In genomic region chr15:89060032-89060681, GRCm38 (mm10) we compare ENCODE assay signal across 9 mouse cellular contexts. TPM values are rescaled to one million over a fixed set of nuclear protein-coding genes. Genes with fewer than 3 reads are reported as not detected.
A peak's percentile ranks its signal among the peaks of the same experiment; 100 is the strongest.
DNase-seq lines count a peak whose midpoint lies in the region; ATAC-seq and TF ChIP-seq lines count a peak whose summit lies in the region.
"Had no signal": no experiment of that assay in that cellular context is flagged by ENCODE, and none has a peak within 500 bp of the region (broad histone marks: within the 10 kb centered on the region; RNA-seq: fewer than 3 reads in every experiment).

No protein-coding gene starts in this region.

- peaks cover 85% of the 10 kb centered on the region for H3K27me3 ChIP-seq in heart, embryonic 10.5 days (ENCODE audit: insufficient read depth, poor library complexity, severe bottlenecking)
- peaks cover 90% of the 10 kb centered on the region for H3K27me3 ChIP-seq in E14TG2a.4 (ENCODE audit: insufficient read depth, low read length)
- H3K27me3 ChIP-seq in limb, embryonic 12.5 days: peaks cover 91% of the 10 kb centered on the region

- H3K9me3 ChIP-seq in heart, embryonic 10.5 days: no peaks in the 10 kb centered on the region
- no peaks in the 10 kb centered on the region for H3K9me3 ChIP-seq in E14TG2a.4 (ENCODE audit: low read length)
- no peaks in the 10 kb centered on the region for H3K9me3 ChIP-seq in limb, embryonic 12.5 days

- H3K4me3 ChIP-seq in heart, embryonic 10.5 days: peak overlapping the region; percentile 78
- peak overlapping the region; percentile 81 for H3K4me3 ChIP-seq in E14TG2a.4 (replicated peaks; ENCODE audit: low read length)
- H3K4me3 ChIP-seq in limb, embryonic 12.5 days (replicated peaks): peak overlapping the region; percentile 75

- peaks cover 16% of the 10 kb centered on the region for H3K4me1 ChIP-seq in heart, embryonic 10.5 days
- H3K4me1 ChIP-seq in E14TG2a.4 (replicated peaks; ENCODE audit: low read depth, low read length): peaks cover 17% of the 10 kb centered on the region
- peaks cover 5% of the 10 kb centered on the region for H3K4me1 ChIP-seq in limb, embryonic 12.5 days (replicated peaks)

- no peak for TF ChIP-seq CTCF in E14TG2a.4 (conservative IDR thresholded peaks at IDR 0.05; ENCODE audit: low read length)

- H3K4me2 ChIP-seq in limb, embryonic 12.5 days: peak overlapping the region; percentile 95

- H3K9ac ChIP-seq in limb, embryonic 12.5 days (replicated peaks): peak overlapping the region; percentile 81

- no peak for DNase-seq in heart, embryonic 10.5 days (ENCODE audit: low spot score)
- no peak for DNase-seq in heart, adult 9 months (ENCODE audit: low spot score in 2 of 2)
- DNase-seq in cerebellum, adult 9-10 months: peak; percentile 67
- DNase-seq in retina, postnatal 1 day: peak; percentile 65
- no peak for DNase-seq in adipocyte (ENCODE audit: low spot score)

- peak overlapping the region; percentile 89 for H3K27ac ChIP-seq in heart, embryonic 10.5 days
- H3K27ac ChIP-seq in limb, embryonic 12.5 days: no peak overlapping the region

- ATAC-seq in granulocyte monocyte progenitor cell, adult 5-6 weeks (replicated peaks; ENCODE audit: poor library complexity, severe bottlenecking): 0 out of 2 replicates have a peak, but pooled peaks have one; percentile 29
- ATAC-seq in limb, embryonic 12.5 days (ENCODE audit: insufficient number of reproducible peaks, insufficient read depth, low FRiP score, low TSS enrichment, low read depth): 0 out of 2 replicates have a peak, but pooled peaks have one; percentile 24

- 1% methylated on average over 43 of the region's 48 CpGs for WGBS in heart, embryonic 10.5 days
- WGBS in limb, embryonic 12.5 days: 2% methylated on average over 39 of the region's 48 CpGs

- H3K36me3 ChIP-seq in heart, embryonic 10.5 days: peaks cover 4% of the 10 kb centered on the region; the same call in 1 of the 2 replicates
- no peaks in the 10 kb centered on the region for H3K36me3 ChIP-seq in E14TG2a.4 (ENCODE audit: insufficient read depth, low read length)
- H3K36me3 ChIP-seq in limb, embryonic 12.5 days: no peaks in the 10 kb centered on the region
- H3K36me3 ChIP-seq: G1E had no signal

RNA-seq across cellular contexts. Expression of gene Panx2, which starts 0.6 kb away (rescaled TPM):
- polyA plus RNA-seq in heart, embryonic 10.5 days (2016; fragmentation: Nextera tagmentation; extraction: Ambion mirVana): 1.8 and 1.9 TPM in 2 replicates
- total RNA-seq in granulocyte monocyte progenitor cell, adult 5-6 weeks (2014; fragmentation: Nextera tagmentation): not detected in 2 replicates
- not detected in 2 replicates for total RNA-seq in granulocyte monocyte progenitor cell, adult 5-6 weeks (2017)
- 0.41 and 0.54 TPM in 2 replicates for polyA plus RNA-seq in limb, embryonic 12.5 days (2016; fragmentation: Nextera tagmentation; extraction: Ambion mirVana)

RNA-seq across cellular contexts. Expression of gene Trabd, which starts 14.8 kb away (rescaled TPM):
- polyA plus RNA-seq in heart, embryonic 10.5 days (2016; fragmentation: Nextera tagmentation; extraction: Ambion mirVana): 63.0 and 67.6 TPM in 2 replicates
- 38.0 and 44.2 TPM in 2 replicates for total RNA-seq in granulocyte monocyte progenitor cell, adult 5-6 weeks (2014; fragmentation: Nextera tagmentation)
- total RNA-seq in granulocyte monocyte progenitor cell, adult 5-6 weeks (2017): 36.9 and 39.8 TPM in 2 replicates
- 48.6 and 48.7 TPM in 2 replicates for polyA plus RNA-seq in limb, embryonic 12.5 days (2016; fragmentation: Nextera tagmentation; extraction: Ambion mirVana)

RNA-seq across cellular contexts. Expression of gene Selenoo, which starts 28.7 kb away (rescaled TPM):
- 9.5 and 11.8 TPM in 2 replicates for polyA plus RNA-seq in heart, embryonic 10.5 days (2016; fragmentation: Nextera tagmentation; extraction: Ambion mirVana)
- 11.6 and 21.8 TPM in 2 replicates for total RNA-seq in granulocyte monocyte progenitor cell, adult 5-6 weeks (2014; fragmentation: Nextera tagmentation)
- total RNA-seq in granulocyte monocyte progenitor cell, adult 5-6 weeks (2017): 13.6 and 16.2 TPM in 2 replicates
- 19.2 and 21.1 TPM in 2 replicates for polyA plus RNA-seq in limb, embryonic 12.5 days (2016; fragmentation: Nextera tagmentation; extraction: Ambion mirVana)

Comparison
In these comparisons a context has a peak if more than half of its experiments do, and no peak if none do; other contexts are left out.
1. DNase-seq: peak in cerebellum, adult 9-10 months (single experiment) and retina, postnatal 1 day (single experiment); none in heart, embryonic 10.5 days (single experiment), heart, adult 9 months (0 of 2) and adipocyte (single experiment).
2. Peak in every context shown above with its lines, with median percentiles within 50 percentile points of each other: H3K4me3 ChIP-seq.